Mouse (Mus musculus) hindbrain, embryonic 13.5 days (tissue): Measurements from ENCODE around the gene Vamp4. TPM values are rescaled to one million over a fixed set of nuclear protein-coding genes. Genes with fewer than 3 reads are reported as not detected.
"Not testable (repeated sequence)": the region's sequence is repeated elsewhere in the genome, so short reads cannot be mapped to it uniquely, and the experiment has no call there.

ENCODE experiments used
- ATAC-seq: fragments of 200-750 bp; cut with Nextera tagmentation; 2 replicates; pipeline ENCODE4 v1.8.0; 2017; ENCODE audit warnings: moderate TSS enrichment; ENCODE audit not compliant: low FRiP score
- H3K27ac ChIP-seq: fragments of 300-500 bp; sonication (generic); 2 replicates; pipeline ENCODE4 v1.5.1; 2015; ENCODE audit warnings: inconsistent platforms, mild to moderate bottlenecking, moderate library complexity
- H3K27me3 ChIP-seq: fragments of 300-500 bp; sonication (generic); 2 replicates; pipeline ENCODE4 v1.6.1; 2015; ENCODE audit warnings: mild to moderate bottlenecking, inconsistent platforms
- H3K36me3 ChIP-seq: fragments of 300-500 bp; sonication (generic); 2 replicates; pipeline ENCODE4 v1.6.1; 2015; ENCODE audit warnings: mild to moderate bottlenecking, inconsistent platforms
- H3K4me1 ChIP-seq: fragments of 300-500 bp; sonication (generic); replicated peaks from 2 replicates; pipeline ENCODE4 v1.6.1; 2015; ENCODE audit warnings: inconsistent platforms
- H3K4me2 ChIP-seq: fragments of 300-500 bp; sonication (generic); 2 replicates; pipeline ENCODE4 v1.6.1; 2015; ENCODE audit warnings: inconsistent platforms, mild to moderate bottlenecking, moderate library complexity
- H3K4me3 ChIP-seq: fragments of 300-500 bp; sonication (generic); 2 replicates; pipeline ENCODE4 v1.5.1; 2015; ENCODE audit warnings: mild to moderate bottlenecking, inconsistent platforms
- H3K9ac ChIP-seq: fragments of 300-500 bp; sonication (generic); 2 replicates; pipeline ENCODE4 v1.6.1; 2015; ENCODE audit warnings: mild to moderate bottlenecking, inconsistent platforms
- H3K9me3 ChIP-seq: fragments of 300-500 bp; sonication (generic); 2 replicates; pipeline ENCODE4 v1.6.1; 2016; ENCODE audit warnings: inconsistent platforms
- WGBS: fragments of 180-500 bp; shearing (Covaris S2); methylation state at CpG from one replicate; pipeline ENCODE4 v1.1.7; 2015; 5-methylcytosine and 5-hydroxymethylcytosine counted together
- polyA plus RNA-seq: library from polyadenylated mRNA; unstranded; fragments of >200 nt; fragmentation: Nextera tagmentation; extraction: Ambion mirVana; gene quantifications from 2 replicates; pipeline ENCODE4 v1.2.1, GENCODE M21; 2015

The Vamp4 gene
- polyA plus RNA-seq, 1 experiment from 2014 or later, result 77.9 TPM

- Histone ChIP-seq H3K4me2 (no peak overlapping the region), H3K36me3 (peaks cover 26% of the 10 kb centered on the region), H3K9ac (no peak overlapping the region), H3K4me3 (no peak overlapping the region), H3K9me3 (no peaks in the 10 kb centered on the region), H3K27me3 (no peaks in the 10 kb centered on the region), H3K4me1 (peaks cover 5% of the 10 kb centered on the region; the same call in 1 of the 2 replicates), H3K27ac (no peak overlapping the region)
- 87% methylated on average over 3 of the region's 3 CpGs for WGBS
- ATAC-seq, result no peak
Measured at GRCm38 (mm10) chr1:162597379-162598102, 27.2 kb downstream of the Vamp4 start.

GRCm38 (mm10) chr1:162599617-162600016, 29.3 kb downstream of the Vamp4 start:
- no peak for ATAC-seq
- H3K27ac ChIP-seq, result no peak overlapping the region
- H3K27me3 ChIP-seq, result no peaks in the 10 kb centered on the region

GRCm38 (mm10) chr1:162601288-162601687, 31.0 kb downstream of the Vamp4 start:
- Histone ChIP-seq H3K4me2 (no peak overlapping the region), H3K4me1 (peaks cover 5% of the 10 kb centered on the region; the same call in 1 of the 2 replicates), H3K9me3 (no peaks in the 10 kb centered on the region), H3K4me3 (no peak overlapping the region), H3K36me3 (peaks cover 21% of the 10 kb centered on the region), H3K27ac (peak overlapping the region; percentile 35), H3K9ac (no peak overlapping the region), H3K27me3 (no peaks in the 10 kb centered on the region)
- peak; percentile 84 for ATAC-seq
- WGBS, result 34% methylated on average over 4 of the region's 4 CpGs

More at GRCm38 (mm10) chr1:162599617-162600016, 29.3 kb downstream of the Vamp4 start:
- WGBS, result 94% methylated on average over 5 of the region's 5 CpGs
- H3K4me1 ChIP-seq, result peaks cover 5% of the 10 kb centered on the region; the same call in 1 of the 2 replicates
- no peaks in the 10 kb centered on the region for H3K9me3 ChIP-seq
- H3K4me3 ChIP-seq, result no peak overlapping the region
- H3K4me2 ChIP-seq, result no peak overlapping the region
- H3K36me3 ChIP-seq, result peaks cover 24% of the 10 kb centered on the region
- no peak overlapping the region for H3K9ac ChIP-seq

- H3K27ac ChIP-seq, result no peak overlapping the region
- no peak for ATAC-seq
- no peaks in the 10 kb centered on the region for H3K9me3 ChIP-seq
- no peak overlapping the region for H3K9ac ChIP-seq
- no peak overlapping the region for H3K4me2 ChIP-seq
- H3K4me3 ChIP-seq, result no peak overlapping the region
- no peaks in the 10 kb centered on the region for H3K27me3 ChIP-seq
- no peaks in the 10 kb centered on the region for H3K36me3 ChIP-seq
- no peaks in the 10 kb centered on the region for H3K4me1 ChIP-seq
- 14% methylated on average over 1 of the region's 1 CpGs for WGBS
Measured at GRCm38 (mm10) chr1:162608127-162608526, 37.8 kb downstream of the Vamp4 start.

- ATAC-seq, result no peak
- Histone ChIP-seq H3K9me3 (no peaks in the 10 kb centered on the region), H3K9ac (no peak overlapping the region), H3K4me1 (no peaks in the 10 kb centered on the region), H3K36me3 (no peaks in the 10 kb centered on the region), H3K27ac (no peak overlapping the region), H3K4me3 (no peak overlapping the region), H3K4me2 (no peak overlapping the region), H3K27me3 (no peaks in the 10 kb centered on the region)
- 39% methylated on average over 9 of the region's 9 CpGs for WGBS
Measured at GRCm38 (mm10) chr1:162609633-162610250, 39.4 kb downstream of the Vamp4 start.

GRCm38 (mm10) chr1:162611191-162611590, 40.9 kb downstream of the Vamp4 start:
- ATAC-seq, result no peak
- no peak overlapping the region for H3K4me3 ChIP-seq
- no peaks in the 10 kb centered on the region for H3K36me3 ChIP-seq
- H3K4me1 ChIP-seq, result no peaks in the 10 kb centered on the region
- H3K9ac ChIP-seq, result no peak overlapping the region
- no peaks in the 10 kb centered on the region for H3K9me3 ChIP-seq
- no peaks in the 10 kb centered on the region for H3K27me3 ChIP-seq
- H3K27ac ChIP-seq, result no peak overlapping the region
- no peak overlapping the region for H3K4me2 ChIP-seq
- 39% methylated on average over 4 of the region's 4 CpGs for WGBS

GRCm38 (mm10) chr1:162615511-162615910, 45.2 kb downstream of the Vamp4 start:
- 74% methylated on average over 1 of the region's 1 CpGs for WGBS
- Histone ChIP-seq H3K27ac (no peak overlapping the region), H3K27me3 (no peaks in the 10 kb centered on the region), H3K9me3 (no peaks in the 10 kb centered on the region), H3K4me2 (no peak overlapping the region), H3K4me1 (no peaks in the 10 kb centered on the region), H3K36me3 (no peaks in the 10 kb centered on the region), H3K9ac (no peak overlapping the region), H3K4me3 (no peak overlapping the region)
- peak; percentile 95 for ATAC-seq

- no peak overlapping the region for H3K27ac ChIP-seq
- no peak for ATAC-seq
- no peak overlapping the region for H3K9ac ChIP-seq
- H3K4me2 ChIP-seq, result no peak overlapping the region
- H3K4me3 ChIP-seq, result no peak overlapping the region
- no peaks in the 10 kb centered on the region for H3K27me3 ChIP-seq
- WGBS, result 63% methylated on average over 4 of the region's 4 CpGs
- no peaks in the 10 kb centered on the region for H3K9me3 ChIP-seq
- peaks cover 10% of the 10 kb centered on the region for H3K4me1 ChIP-seq
- no peaks in the 10 kb centered on the region for H3K36me3 ChIP-seq
Measured at GRCm38 (mm10) chr1:162620487-162620886, 50.2 kb downstream of the Vamp4 start.

GRCm38 (mm10) chr1:162623895-162624294, 53.6 kb downstream of the Vamp4 start:
- H3K9ac ChIP-seq, result no peak overlapping the region
- H3K36me3 ChIP-seq, result no peaks in the 10 kb centered on the region
- H3K27me3 ChIP-seq, result no peaks in the 10 kb centered on the region
- H3K4me3 ChIP-seq, result no peak overlapping the region
- no peak overlapping the region for H3K4me2 ChIP-seq
- H3K9me3 ChIP-seq, result no peaks in the 10 kb centered on the region
- H3K27ac ChIP-seq, result no peak overlapping the region
- H3K4me1 ChIP-seq, result peaks cover 10% of the 10 kb centered on the region
- 32% methylated on average over 4 of the region's 4 CpGs for WGBS
- 0 out of 2 replicates have a peak, but pooled peaks have one; percentile 38 for ATAC-seq

- no peak overlapping the region for H3K27ac ChIP-seq
- WGBS, result 53% methylated on average over 7 of the region's 7 CpGs
- ATAC-seq, result 0 out of 2 replicates have a peak, but pooled peaks have one; percentile 21
Measured at GRCm38 (mm10) chr1:162625229-162625628, 54.9 kb downstream of the Vamp4 start.

GRCm38 (mm10) chr1:162627821-162628220, 57.5 kb downstream of the Vamp4 start:
- H3K27me3 ChIP-seq, H3K4me3 ChIP-seq, H3K36me3 ChIP-seq, H3K27ac ChIP-seq, H3K9me3 ChIP-seq, H3K4me2 ChIP-seq, ATAC-seq, H3K9ac ChIP-seq: not testable (repeated sequence)
- H3K4me1 ChIP-seq, result peaks cover 10% of the 10 kb centered on the region
- WGBS, result 82% methylated on average over 4 of the region's 4 CpGs

More at GRCm38 (mm10) chr1:162625229-162625628, 54.9 kb downstream of the Vamp4 start:
- Histone ChIP-seq H3K9me3 (no peaks in the 10 kb centered on the region), H3K4me3 (no peak overlapping the region), H3K27me3 (no peaks in the 10 kb centered on the region), H3K36me3 (no peaks in the 10 kb centered on the region), H3K4me1 (peaks cover 10% of the 10 kb centered on the region), H3K9ac (no peak overlapping the region), H3K4me2 (no peak overlapping the region)

GRCm38 (mm10) chr1:162628326-162628725, 58.0 kb downstream of the Vamp4 start:
- H3K4me3 ChIP-seq, H3K9me3 ChIP-seq, H3K36me3 ChIP-seq, ATAC-seq, H3K27ac ChIP-seq, H3K27me3 ChIP-seq, H3K9ac ChIP-seq, H3K4me2 ChIP-seq: not testable (repeated sequence)
- 96% methylated on average over 15 of the region's 15 CpGs for WGBS
- H3K4me1 ChIP-seq, result peaks cover 10% of the 10 kb centered on the region
